Mouse (Mus musculus) adrenal gland, adult 8-10 months (tissue): ENCODE results near the gene E2f8. TPM values are rescaled to one million over a fixed set of nuclear protein-coding genes. Genes with fewer than 3 reads are reported as not detected.

Experiments
- DNase-seq: peaks from one replicate; pipeline ENCODE4 v3.0.0; 2022
- total RNA-seq, 4 experiments: library from RNA; stranded (reverse); gene quantifications; 2 replicates each; pipeline ENCODE4 v1.2.4; 2022

The E2f8 gene
- total RNA-seq, result 1 to 10 TPM in 3 of 4 experiments, under 1 TPM in 1; 0.17 to 1.5 (median 1.3) TPM

DNA sequence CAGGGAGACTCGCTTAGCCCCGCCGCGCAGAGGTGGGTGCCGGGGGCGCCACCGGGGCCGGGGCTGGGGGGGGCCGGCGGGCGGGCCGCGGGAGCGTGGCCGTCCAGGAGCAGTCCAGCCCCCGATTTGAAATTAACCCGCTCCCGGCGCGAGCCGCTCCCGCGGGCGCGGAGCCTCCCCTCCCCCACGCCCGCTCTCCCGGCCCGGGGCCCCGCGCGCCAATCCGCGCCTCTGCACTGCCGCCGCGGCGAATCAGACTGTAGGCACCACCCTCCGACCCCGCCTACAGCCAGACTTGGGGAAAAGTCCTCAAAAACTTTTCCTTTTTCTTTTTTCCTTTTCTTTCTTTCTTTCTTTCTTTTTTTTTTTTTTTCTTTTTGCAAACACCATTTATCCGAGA is at the start of gene E2f8:
Gene E2f8 (minus strand): TSS at position 111 of the 400 bp plus-strand sequence.
- peak; percentile 57 for DNase-seq

DNA sequence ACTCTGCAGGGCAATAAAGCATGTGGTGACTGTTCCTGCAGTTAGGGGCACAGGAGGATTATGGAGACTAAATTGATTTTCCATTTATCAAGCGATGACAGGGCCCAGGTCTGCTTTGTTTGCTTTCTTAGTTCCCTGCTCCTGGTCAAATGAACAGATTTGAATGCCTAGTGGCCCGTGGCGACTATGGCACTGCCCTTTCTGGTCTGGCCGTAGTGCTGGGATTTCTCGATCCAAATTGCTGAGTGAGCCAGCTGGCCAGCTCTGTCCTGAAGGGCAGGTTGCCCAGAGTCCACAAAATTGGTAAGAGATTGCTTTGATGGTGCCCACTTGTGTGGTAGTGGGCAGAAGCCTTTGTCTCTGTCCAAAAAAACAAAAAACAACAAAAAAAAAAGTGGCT is 49.0 kb upstream of the E2f8 start:
- no peak for DNase-seq

DNA sequence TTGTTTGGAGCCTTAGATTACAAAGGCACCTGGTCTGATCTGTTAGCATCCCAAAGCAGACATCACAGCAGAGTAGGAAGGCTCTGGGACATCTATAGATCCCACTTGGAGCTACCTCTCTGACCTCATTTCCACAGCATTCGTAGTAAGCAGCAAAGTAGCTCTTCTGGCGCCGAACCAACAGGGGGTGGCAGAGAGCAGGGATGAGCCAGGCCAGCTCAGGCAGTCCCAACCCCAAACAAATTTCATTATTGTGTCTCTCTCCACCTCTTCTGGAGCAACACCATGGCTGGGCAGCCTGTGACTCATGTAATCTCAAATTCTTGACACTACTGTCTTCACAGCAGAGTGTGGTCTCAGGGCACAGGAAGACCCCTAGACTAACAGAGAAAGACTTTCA is 47.0 kb upstream of the E2f8 start:
- DNase-seq, result peak; percentile 20

DNA sequence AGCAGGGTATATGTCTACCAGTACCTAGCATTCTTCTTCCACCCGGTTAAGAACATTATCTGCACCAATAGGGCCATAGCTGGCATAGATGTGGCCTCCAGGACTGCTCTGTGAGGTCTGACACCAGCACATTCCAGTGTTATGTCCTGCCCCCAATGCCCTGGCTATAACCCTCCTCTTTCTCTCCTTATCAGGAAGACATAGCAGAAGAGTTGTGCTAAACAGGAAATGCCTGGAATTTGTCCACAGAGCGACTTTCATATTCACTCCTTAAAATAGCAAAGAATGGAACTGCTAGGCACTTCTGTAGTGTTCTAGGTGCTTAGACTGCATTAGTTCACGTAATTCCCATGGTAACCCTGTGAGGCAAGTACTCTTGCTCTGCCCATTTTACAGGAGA is 43.8 kb upstream of the E2f8 start:
- DNase-seq, result no peak

DNA sequence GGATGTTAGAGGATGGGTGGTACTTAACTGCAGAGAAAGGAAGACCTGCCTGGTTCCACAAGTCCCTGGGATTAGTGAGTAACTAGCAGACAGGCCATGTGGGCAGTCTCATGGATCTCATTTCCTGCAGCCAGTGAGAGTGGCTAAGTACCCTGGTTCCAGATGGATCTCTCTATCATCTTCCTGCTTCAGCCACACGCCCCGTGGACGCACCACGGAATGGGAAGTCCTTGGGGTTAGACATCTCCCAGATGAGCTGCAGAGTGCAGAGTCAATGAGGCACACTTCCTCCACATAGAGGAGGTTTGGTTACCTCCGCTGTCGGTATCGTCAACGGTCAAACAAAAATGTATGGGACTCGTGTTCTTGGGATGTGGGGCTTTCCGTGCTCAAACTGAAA is 42.2 kb upstream of the E2f8 start:
- DNase-seq, result no peak

DNA sequence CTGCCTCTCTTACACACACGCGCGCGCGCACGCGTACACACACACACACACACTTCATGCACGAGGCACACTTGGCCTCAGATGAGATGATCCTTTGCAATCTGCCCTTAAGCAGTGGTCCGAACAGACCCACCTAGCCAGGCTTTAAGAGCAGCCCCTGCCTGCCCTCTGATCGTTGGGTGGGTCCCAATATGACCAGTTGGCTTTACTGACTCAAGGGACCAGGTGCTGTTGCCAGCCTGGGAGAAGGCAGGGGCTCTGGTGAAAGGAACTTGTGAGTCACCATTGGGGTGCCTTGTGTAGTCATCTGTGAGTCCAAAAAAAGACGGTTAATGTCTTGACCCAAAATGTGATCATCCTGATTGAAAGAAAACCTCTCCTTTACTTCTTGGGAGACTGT is 37.0 kb upstream of the E2f8 start:
- no peak for DNase-seq

DNA sequence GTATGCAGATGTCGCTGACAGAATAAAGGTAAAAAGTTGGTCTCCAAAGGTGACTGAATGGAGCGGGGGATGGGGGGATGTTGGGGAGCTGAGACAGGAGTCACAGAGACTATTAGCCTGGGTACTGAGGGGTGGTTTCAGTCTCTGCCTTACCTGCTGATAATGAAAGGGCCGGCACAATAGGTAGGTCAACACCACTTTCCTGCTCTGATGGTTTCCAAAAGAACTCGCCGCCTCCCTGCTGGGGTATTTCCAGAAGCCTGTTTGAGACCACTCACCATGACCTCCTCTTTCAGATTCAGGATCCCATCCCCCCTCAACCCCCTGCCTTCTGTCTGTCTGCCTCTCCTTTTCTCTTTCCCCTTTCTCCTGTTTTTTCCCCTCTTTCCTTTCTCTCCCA is 36.6 kb upstream of the E2f8 start:
- DNase-seq, result no peak

DNA sequence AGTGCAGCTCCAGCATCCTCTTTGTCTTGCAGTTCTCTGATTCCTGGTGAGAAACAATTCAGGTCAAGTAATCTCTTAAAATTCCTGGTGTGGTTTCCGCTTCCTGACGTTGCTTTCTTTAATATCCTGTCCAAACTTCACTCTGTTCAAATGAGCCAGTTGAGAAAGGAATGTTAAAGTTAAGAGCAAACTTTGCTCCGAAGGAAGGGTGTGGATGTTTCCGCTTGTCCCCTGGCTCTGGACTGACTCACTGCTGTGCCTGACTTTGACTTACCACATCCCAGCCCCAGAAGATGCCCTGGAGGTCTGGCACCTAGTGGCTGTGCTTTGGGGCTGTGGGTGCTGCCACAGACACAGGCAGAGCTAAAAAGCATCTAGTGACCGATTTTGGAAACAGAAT is 36.1 kb upstream of the E2f8 start:
- DNase-seq, result no peak

DNA sequence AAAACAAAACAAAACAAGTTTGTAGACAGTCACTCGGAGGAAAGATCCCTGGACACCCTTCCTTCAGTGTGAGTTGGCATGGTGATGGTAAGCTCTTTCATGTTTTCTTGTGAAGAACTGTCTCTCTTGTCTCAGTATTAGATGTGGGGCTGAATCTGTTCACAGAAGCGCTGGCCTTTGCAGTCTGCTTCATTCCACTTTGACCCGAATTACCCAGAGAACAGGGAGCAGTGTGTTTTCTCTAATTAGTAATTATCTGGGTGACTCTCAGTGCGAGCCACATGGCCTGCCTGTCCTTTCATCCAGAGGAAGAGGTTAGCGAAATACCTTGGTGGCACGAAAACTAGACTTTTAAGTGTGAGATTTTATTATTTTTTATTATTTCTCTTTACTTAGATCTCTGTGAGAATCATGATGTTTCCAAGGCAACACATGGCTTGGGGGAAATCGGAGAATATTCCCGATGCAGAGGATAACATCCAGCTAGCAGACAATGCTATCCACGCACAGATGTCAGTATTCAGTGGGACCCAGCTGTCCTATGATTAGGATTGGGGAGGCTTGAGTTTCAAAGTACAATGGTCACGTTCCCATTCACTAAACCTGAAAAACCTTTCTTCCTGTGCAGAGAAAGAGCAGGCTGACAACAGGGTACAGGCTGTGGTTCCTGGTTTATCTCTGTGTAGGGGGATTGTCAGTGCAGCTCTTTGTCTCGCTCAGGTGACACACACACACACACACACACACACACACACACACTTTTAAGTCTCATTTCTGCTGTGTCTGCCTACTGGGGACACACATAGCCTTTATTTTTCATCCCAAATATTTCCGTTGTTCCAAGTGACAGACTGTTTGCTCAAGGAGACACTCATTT is 33.5 kb upstream of the E2f8 start:
- no peak for DNase-seq

DNA sequence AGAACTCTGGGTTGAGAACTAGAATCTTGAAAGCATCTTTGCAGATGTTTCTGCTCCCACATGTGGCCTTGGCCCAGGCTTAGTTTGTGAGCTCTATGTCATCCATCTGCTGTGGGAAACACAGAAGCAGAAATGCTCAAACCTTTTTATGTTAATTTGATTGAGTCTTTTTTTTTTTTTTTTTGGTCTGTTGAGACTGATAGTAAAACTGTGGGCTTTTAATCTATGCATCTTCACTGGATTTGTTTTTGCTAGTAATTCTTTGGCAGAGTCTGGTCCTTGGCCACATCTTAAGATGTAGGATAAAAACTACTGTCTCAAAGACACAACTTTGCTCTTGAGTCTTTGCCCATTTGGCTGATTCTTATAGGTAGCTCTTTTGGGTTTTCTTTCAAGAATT is 29.8 kb upstream of the E2f8 start:
- no peak for DNase-seq

DNA sequence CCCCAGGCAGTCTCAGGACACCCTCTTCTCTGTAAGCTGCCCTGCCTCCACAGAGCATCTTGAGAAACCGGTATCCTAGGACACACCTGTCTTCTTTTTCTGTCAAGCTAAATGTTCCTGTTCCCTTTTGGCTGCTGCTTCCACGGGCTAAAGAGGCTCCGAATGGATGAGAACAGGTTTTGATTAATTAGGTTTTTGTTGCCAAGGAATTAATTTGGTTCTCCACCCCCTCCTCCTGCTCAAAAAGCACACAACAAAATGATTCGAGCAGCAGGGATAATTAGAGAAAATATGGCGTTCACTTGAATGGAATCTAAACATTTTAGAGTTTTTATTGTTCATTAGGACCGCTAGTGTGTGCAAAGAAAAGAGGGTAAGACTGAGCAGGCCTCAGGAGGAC is 28.9 kb upstream of the E2f8 start:
- no peak for DNase-seq

DNA sequence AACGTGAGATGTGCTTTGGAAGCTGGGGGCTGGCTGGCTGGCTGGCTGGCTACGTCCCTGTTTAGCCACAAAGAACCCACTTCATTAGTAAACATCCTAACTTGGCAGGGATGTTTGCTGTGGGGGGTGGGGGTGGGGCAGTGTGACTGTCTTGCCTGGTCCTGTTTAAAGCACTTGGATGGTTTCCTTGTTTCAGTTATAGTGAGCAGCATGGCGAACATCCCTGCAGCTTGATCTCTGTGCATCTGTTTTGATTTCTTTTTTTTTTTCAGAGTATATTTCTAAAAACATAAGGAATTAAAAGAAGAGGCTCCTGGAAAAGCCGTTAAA is 27.9 kb upstream of the E2f8 start:
- no peak for DNase-seq

DNA sequence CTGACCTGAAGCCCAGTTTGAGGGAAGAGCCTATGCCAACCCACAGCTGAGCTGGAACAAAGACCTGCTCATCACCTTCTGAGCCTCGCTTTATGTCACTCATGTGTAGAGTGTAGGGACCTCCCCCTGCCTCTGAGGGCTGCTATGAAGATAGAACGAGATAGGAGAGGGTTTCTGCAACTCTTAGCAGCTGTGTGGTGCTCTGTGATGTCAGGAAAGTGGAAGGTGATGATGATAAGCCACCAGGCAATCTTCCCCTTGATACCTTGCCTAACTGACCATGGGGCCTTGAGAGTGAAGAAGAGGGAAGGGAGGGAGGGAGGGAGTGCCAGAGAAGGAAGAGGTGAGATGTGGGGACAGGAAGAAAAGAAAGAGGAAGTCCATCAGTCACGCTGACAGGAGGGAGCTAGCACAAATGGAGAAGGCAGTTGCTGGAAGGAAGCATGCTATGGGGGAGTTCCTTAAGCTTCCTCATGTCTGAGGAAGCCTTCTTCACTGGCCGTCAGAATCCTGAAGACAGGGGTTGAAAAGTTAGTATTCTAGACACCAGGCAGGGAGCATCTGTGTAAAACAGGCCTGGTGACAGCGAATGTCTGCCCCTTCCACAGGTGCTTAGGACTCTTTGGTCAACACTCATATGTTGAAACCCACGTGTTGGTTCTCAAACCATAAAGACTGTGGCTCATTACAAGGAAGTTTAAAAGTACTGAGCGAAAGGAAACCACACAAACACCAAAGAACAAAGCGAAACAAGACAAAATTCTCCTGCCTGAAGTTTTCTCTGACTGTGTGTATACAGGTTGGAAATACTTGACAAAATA is 27.3 kb upstream of the E2f8 start, which contains the start of gene Nav2:
Gene Nav2 (plus strand): TSS at position 196 of the 821 bp plus-strand sequence.
- DNase-seq, result no peak

DNA sequence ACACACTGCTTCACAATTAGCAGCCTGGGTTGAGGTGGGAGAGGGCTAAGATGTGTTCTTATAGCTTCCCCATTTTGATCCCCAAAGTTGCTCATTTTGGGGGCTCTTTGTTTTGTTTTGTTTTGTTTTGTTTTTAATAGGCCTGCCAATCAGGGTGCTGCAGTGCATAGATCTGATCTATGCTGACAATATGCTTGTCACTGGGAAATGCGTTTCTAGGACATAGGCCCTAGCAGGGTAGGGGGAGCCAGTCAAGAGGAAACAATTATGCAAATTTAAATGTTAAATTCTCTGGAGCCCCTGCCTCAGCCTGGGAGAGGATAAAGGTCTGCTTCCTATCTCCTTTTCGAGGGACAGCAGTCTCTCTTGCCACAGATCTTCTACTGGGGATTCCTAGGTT is 21.1 kb upstream of the E2f8 start:
- DNase-seq, result no peak

DNA sequence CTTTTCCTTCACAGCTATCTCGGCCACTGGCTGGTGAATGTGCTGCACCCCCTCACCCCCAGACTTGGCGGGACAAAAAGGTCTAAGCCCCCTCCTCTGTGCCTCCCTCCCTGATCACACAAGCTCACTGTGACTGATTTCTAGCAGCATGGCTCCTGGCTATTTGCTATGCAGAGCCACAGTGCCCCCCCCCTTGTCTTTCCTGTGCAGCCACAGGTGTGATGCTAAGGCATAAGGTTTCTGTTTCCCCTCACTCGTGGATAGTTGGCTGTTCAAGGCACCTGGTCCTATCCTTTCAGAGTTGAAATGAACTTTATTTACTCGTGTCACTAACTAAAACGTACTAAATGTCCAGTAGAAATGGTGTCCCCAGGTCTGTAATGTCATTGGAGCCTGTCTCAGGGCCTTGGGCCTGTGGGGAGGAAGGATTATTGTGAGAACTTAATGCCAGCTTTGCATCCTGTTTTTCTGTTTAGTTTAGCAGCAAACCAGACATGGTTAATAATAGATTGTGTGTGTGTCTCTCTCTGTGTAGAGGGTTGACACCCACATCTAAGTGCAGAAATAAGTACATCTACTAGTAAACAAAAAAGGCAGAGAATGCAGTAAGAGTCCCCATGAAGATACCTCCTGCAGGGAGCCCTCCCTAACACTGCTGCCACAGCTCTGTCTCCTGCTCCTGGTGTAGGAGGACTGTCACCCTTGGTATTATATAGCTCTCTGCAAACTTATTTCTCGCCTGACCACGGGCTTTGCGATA is 19.2 kb upstream of the E2f8 start:
- no peak for DNase-seq

DNA sequence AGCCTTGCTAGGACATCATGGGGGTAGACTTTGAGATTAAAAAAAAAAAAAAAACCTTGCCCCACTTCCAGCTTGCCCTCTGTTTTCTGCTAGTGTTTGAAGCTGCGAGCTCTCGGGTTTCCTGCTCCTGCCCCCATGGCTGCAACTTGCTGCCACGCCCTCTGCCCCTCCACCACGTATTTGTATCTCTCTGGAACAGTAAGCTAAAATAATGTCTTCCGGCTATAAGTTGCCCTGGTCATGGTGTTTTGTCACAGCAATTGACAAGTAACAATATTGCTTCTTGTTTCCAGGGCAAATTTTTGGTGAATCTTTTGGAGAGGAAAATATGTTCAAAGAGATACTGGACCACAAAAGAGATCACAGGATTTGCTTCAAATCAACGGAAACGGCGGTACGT is 17.0 kb upstream of the E2f8 start:
- DNase-seq, result no peak

DNA sequence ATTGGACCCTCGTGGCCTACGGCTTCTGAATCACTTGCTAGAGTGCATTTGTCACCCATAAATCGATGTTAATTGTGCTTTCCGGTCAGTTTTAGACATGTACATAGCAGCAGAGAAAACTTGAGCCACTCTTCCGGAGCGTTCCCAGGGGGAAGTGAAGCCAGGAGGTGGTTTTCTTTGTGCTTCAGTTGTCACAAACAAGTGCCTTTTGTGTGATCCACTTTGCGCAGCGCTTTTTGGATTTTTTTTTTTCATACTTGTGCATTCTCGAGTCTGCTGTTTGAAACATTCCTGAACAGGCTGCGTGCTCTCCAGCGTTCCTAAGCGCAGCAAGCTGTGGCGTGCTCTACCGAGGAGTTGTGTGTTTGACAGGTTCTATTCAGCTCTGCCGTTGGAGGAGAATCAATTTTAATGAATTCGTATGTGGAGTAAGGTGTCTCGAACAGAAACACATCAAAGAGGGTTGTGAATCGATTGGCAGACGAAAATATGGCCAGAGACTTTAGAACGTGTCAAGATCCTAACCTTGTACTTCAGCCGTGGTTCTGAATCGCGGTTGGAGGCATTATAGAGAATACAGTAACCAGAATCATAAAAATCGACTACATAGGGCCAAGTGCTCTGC is 16.3 kb upstream of the E2f8 start:
- DNase-seq, result no peak

DNA sequence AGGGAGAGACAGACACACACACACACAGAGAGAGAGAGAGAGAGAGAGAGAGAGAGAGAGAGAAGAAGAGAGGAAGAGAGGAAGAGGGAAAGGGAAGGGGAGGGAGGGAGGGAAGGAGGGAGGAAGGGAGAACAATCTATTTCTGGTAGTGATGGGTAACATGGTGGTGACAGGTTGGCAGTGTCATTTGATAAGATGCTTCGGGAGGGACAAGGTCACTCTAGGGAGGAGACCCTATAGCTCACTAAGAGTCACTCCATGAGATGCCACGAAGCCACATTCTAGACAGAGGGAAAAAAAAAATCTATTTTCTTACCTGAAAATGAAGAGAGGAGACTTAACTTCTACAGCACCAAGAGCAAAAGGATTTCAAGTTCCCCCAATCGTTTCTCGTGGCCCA is 14.7 kb upstream of the E2f8 start:
- DNase-seq, result no peak

DNA sequence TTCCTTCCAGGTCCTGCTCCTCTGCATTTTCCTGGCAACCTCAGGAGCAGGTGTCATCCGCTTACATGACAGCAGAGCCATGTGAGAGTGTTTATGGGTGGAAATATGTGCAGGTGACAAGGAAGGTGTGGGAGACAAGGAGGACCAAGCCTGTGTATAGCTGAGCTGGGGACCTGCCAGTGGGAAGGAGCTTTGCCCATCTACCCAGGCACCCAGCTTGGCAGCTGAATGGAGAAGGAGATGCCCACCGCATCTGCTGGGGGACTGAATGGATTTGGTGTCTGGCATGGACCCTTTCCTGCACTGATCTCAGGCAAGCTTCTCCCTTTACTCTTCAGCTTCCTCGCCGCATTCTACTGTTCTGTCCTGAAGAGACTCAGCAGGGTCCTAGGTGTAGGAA is 14.1 kb upstream of the E2f8 start:
- no peak for DNase-seq

DNA sequence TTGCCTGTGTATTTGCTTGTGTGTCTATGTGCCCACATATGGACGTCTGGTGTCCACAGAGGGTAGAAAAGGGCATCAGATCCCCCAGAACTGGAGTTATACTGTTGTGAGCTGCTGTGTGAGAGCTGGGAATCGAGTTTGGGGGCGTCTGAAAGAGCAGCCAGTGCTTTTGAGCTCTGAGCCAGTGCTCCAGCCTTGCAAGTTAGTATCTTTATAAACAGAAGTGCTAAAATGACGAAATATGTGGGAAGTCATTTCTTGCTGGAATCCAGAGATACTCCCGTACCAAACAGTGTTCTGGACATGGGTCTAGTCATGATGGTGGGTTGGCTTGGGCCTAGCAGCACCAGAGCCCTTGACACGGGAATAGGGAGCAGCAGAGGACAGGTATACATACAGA is 13.4 kb upstream of the E2f8 start:
- DNase-seq, result no peak

DNA sequence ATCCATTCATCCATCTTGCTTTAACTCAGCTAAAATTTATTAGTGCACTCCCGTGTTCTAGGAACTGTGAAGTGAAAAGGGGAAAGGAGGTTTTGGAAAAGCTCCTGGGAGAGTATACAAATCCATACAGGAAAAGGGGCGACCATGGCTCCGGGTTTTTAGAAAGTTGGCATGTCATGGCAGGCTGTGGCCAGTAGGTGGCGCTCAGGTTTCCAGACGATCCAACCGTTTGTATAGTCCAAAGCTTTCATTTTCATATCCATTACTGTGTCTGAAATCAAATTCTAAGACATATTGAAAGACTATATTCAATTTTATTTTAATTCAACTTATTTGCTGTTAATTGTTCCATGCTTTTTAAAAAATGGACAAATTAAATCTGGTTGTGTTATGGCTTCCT is 12.8 kb upstream of the E2f8 start:
- no peak for DNase-seq

DNA sequence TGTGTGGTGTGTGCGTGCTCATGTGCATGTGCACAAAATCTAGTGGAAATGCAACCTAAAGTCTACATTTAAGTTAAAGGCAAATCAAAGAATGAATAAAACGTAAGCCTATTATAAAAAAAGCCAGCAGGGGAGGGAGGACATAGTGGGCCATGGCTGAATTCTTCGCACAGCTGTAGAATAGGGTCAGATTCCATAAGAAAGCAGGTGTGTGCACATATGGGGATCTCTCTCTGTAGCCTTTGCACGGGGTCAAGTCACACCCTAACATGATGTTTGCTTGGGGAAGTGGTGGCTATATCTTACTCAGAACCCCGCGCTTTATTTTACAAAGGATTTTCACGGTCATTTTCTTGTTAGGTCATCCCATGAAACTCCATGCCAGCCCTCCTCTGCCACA is 11.7 kb upstream of the E2f8 start:
- no peak for DNase-seq

DNA sequence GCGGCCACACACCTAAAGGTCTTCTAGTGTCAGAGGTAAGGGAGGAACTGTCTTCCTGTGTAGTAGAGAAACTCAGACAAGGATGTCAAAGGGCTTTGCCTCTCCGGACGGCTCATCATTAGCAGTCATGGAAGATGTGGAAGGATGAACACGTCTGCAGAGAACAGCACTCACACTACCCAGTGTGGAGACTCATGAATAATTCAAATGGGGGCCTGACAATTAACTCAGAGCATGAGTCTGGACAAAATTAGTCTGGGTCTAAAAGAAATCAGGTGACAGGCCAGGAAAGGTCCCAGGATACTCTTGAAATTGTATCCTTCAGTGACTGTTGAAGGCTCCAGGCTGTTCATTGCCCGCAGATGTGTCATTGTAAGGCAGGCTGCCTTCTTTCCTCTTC is 9.6 kb upstream of the E2f8 start:
- no peak for DNase-seq
